Mouse (Mus musculus) limb, embryonic 11.5 days (tissue): Measurements from ENCODE around the gene Rbms1. TPM values are rescaled to one million over a fixed set of nuclear protein-coding genes. Genes with fewer than 3 reads are reported as not detected.

Source experiments
- ATAC-seq: fragments of 200-750 bp; cut with Nextera tagmentation; 2 replicates; pipeline ENCODE4 v1.8.0; 2017; ENCODE audit warnings: low read depth; ENCODE audit not compliant: insufficient number of reproducible peaks, low FRiP score, low TSS enrichment
- DNase-seq: peaks from one replicate; pipeline ENCODE4 v3.0.0-alpha.2; 2015; ENCODE audit warnings: low spot score
- H3K27ac ChIP-seq: fragments of 300-500 bp; sonication (generic); replicated peaks from 2 replicates; pipeline ENCODE4 v1.5.1; 2014; ENCODE audit warnings: low read depth, mild to moderate bottlenecking, low read length
- H3K27me3 ChIP-seq: fragments of 300-500 bp; sonication (generic); 2 replicates; pipeline ENCODE4 v1.6.1; 2014; ENCODE audit warnings: mild to moderate bottlenecking, low read length, mixed read lengths; ENCODE audit not compliant: control insufficient read depth, insufficient read depth
- H3K36me3 ChIP-seq: fragments of 300-500 bp; sonication (generic); 2 replicates; pipeline ENCODE4 v1.6.1; 2014; ENCODE audit warnings: mild to moderate bottlenecking, low read length, moderate library complexity, mixed read lengths; ENCODE audit not compliant: control insufficient read depth, insufficient read depth
- H3K4me1 ChIP-seq: fragments of 300-500 bp; sonication (generic); 2 replicates; pipeline ENCODE4 v1.6.1; 2014; ENCODE audit warnings: low read length, mixed read lengths; ENCODE audit not compliant: control insufficient read depth, insufficient read depth
- H3K4me2 ChIP-seq: fragments of 300-500 bp; sonication (generic); 2 replicates; pipeline ENCODE4 v1.6.1; 2014; ENCODE audit warnings: low read depth, mild to moderate bottlenecking, moderate library complexity; ENCODE audit not compliant: severe bottlenecking
- H3K4me3 ChIP-seq: fragments of 300-500 bp; sonication (generic); 2 replicates; pipeline ENCODE4 v1.5.1; 2014; ENCODE audit warnings: low read depth, low read length
- H3K9ac ChIP-seq: fragments of 300-500 bp; sonication (generic); 2 replicates; pipeline ENCODE4 v1.6.1; 2014; ENCODE audit warnings: mild to moderate bottlenecking, low read length
- H3K9me3 ChIP-seq: fragments of 300-500 bp; sonication (generic); 2 replicates; pipeline ENCODE4 v1.6.1; 2016; ENCODE audit warnings: low read length; ENCODE audit not compliant: control insufficient read depth
- WGBS: fragments of 180-500 bp; shearing (Covaris S2); extraction: QIAGEN DNeasy Blood & Tissue Kit; methylation state at CpG from one replicate; pipeline ENCODE4 v1.1.7; 2014; 5-methylcytosine and 5-hydroxymethylcytosine counted together
- polyA plus RNA-seq: library from polyadenylated mRNA; unstranded; fragments of >200 nt; fragmentation: Nextera tagmentation; extraction: Ambion mirVana; gene quantifications from 2 replicates; pipeline ENCODE4 v1.2.1, GENCODE M21; 2014

The Rbms1 gene
- polyA plus RNA-seq, 1 experiment from 2014 or later = 111 TPM

DNA sequence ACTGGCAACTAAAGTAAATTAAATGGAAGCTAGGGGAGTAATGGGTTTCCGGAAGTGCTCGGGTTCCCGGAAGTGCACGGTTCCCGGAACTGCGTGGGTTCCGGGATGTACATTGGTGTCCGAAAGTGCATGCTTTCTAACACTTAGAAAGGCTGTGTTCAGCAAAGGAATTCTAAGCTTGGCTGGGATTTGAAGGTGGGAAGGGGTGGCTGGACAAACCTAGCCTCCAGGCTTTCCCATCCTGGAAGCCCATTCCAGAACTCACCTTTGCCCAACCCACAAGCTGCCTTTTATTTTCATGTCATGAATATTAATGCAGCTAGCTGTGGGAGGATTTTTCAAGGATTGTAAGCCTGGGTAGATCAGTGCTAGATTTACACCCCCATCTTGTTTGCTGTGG lies 51.3 kb downstream of the Rbms1 start:
- Histone ChIP-seq H3K4me2 (no peak overlapping the region), H3K4me3 (no peak overlapping the region), H3K27ac (no peak overlapping the region), H3K27me3 (no peaks in the 10 kb centered on the region), H3K4me1 (peaks cover 17% of the 10 kb centered on the region), H3K9me3 (no peaks in the 10 kb centered on the region), H3K9ac (no peak overlapping the region), H3K36me3 (no peaks in the 10 kb centered on the region)
- WGBS = 85% methylated on average over 8 of the region's 8 CpGs
- no peak for DNase-seq
- ATAC-seq = no peak

DNA sequence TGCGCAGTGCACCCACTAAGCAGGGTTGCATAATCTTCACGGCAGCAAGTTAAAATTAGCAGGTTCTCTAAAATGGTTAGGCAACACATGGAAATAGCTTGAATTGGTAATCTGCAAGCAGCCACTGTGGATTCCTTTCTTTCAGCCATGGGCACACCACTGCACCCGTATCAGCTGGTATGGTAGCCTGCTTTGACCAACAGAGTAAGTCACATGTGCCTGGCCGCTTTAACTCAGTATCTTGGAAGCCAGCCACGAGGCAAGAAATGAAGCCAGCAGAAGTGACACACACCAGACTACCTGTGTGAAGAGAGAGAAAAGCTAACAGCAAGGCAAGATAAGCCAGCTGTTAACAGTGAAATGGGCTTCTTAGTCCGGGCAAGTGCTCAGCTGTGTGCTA lies 52.2 kb downstream of the Rbms1 start:
- DNase-seq = no peak
- no peak for ATAC-seq
- H3K27ac ChIP-seq = no peak overlapping the region
- no peak overlapping the region for H3K4me2 ChIP-seq
- WGBS = 66% methylated on average over 6 of the region's 6 CpGs
- no peak overlapping the region for H3K4me3 ChIP-seq
- H3K9ac ChIP-seq = no peak overlapping the region
- H3K36me3 ChIP-seq = no peaks in the 10 kb centered on the region
- H3K27me3 ChIP-seq = no peaks in the 10 kb centered on the region
- no peaks in the 10 kb centered on the region for H3K9me3 ChIP-seq
- peaks cover 17% of the 10 kb centered on the region for H3K4me1 ChIP-seq

DNA sequence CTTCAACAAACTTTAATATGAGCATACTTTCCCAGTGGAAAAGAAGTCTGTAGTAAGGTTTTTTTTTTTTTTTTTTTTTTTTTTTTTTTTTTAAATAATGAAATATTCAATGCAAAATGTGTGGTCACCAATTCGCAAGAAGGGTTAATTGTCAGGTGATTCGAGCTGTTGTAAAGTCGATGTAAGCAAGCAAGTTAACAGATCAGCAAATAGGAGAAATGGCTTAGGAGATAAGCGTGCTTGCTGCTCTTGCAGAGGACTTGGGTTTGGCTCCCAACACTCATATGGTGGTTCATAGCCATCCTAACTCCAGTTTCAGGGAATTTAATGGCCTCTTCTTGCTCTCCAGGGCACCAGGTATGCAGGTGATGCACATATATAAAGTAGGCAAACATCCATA lies 54.4 kb downstream of the Rbms1 start:
- WGBS = 87% methylated on average over 4 of the region's 4 CpGs
- H3K27ac ChIP-seq = no peak overlapping the region

DNA sequence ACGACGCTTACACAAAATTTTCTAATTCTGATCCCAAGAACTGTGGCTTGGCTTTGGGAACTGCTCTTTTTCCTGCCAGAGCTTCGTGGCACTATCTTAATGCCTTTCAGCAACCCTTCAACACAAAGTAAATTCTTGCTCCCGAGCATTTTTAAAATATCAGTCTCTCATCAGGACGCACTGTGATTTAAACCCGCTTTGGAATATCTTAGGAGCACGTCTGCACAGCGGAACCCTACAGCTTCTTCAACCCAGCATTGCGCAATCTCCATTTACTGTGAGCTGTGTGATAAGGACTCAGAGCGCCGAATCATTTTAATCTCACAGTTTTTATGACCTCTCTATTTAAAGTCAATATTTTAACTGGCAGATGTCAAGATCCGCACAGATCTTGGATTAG lies 54.9 kb downstream of the Rbms1 start:
- peaks cover 7% of the 10 kb centered on the region for H3K4me1 ChIP-seq
- ATAC-seq (no peak), DNase-seq (no peak)
- no peak overlapping the region for H3K9ac ChIP-seq
- H3K27ac ChIP-seq = no peak overlapping the region
- H3K9me3 ChIP-seq = no peaks in the 10 kb centered on the region
- H3K4me2 ChIP-seq = no peak overlapping the region
- 92% methylated on average over 12 of the region's 12 CpGs for WGBS
- no peak overlapping the region for H3K4me3 ChIP-seq
- H3K27me3 ChIP-seq = no peaks in the 10 kb centered on the region
- H3K36me3 ChIP-seq = no peaks in the 10 kb centered on the region

More for the DNA sequence above, 54.4 kb downstream of the Rbms1 start:
- H3K27me3 ChIP-seq = no peaks in the 10 kb centered on the region
- H3K4me1 ChIP-seq = peaks cover 11% of the 10 kb centered on the region
- no peaks in the 10 kb centered on the region for H3K9me3 ChIP-seq
- no peaks in the 10 kb centered on the region for H3K36me3 ChIP-seq
- no peak overlapping the region for H3K4me3 ChIP-seq
- no peak overlapping the region for H3K4me2 ChIP-seq
- H3K9ac ChIP-seq = no peak overlapping the region
- no peak for DNase-seq
- no peak for ATAC-seq

DNA sequence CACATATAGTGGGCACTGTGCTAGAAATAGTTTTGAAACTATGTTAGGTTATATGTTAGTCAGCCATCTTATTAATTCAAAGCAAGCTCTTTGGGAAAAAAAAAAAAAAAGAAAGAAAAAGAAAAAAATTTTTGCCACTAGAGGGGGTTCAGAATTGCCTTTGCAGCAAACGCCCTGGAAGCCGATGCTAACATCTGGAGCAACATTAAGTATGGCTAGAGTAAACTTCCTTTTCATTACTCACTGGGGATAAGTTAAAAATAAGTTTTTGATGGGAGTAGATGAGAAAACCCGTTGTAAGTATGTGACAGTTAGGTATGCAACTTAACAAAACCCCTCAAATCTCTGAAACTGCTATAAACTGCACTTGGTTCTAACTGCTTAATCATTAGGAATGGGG lies 57.7 kb downstream of the Rbms1 start:
- Histone ChIP-seq H3K27ac (no peak overlapping the region), H3K4me2 (no peak overlapping the region), H3K9ac (no peak overlapping the region), H3K36me3 (no peaks in the 10 kb centered on the region), H3K27me3 (no peaks in the 10 kb centered on the region), H3K9me3 (no peaks in the 10 kb centered on the region), H3K4me1 (no peaks in the 10 kb centered on the region), H3K4me3 (no peak overlapping the region)
- ATAC-seq (no peak), DNase-seq (no peak)
- WGBS = 19% methylated on average over 3 of the region's 3 CpGs

DNA sequence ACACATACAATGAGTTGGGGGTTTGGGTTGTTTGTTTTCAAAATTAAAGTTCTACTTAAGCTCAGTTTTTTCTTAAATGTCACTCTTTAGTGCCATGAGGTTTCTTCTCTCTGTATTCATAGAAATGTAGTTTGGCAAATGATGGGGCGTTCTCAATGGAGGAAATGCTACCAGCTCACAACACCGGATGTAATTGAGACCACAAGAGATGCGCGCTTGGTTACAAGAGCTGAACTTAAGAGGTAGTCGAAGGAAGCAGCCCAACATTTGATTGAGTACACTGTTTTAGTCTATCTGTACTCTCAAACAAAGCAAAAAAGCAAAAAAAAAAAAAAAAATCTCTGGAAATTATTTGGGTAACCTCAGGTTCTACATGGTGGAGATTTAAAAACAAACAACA lies 58.9 kb downstream of the Rbms1 start:
- Histone ChIP-seq H3K9ac (no peak overlapping the region), H3K4me1 (no peaks in the 10 kb centered on the region), H3K27me3 (no peaks in the 10 kb centered on the region), H3K4me3 (no peak overlapping the region), H3K36me3 (no peaks in the 10 kb centered on the region), H3K4me2 (no peak overlapping the region), H3K9me3 (no peaks in the 10 kb centered on the region), H3K27ac (no peak overlapping the region)
- ATAC-seq = no peak
- DNase-seq = no peak
- WGBS = 88% methylated on average over 5 of the region's 5 CpGs

DNA sequence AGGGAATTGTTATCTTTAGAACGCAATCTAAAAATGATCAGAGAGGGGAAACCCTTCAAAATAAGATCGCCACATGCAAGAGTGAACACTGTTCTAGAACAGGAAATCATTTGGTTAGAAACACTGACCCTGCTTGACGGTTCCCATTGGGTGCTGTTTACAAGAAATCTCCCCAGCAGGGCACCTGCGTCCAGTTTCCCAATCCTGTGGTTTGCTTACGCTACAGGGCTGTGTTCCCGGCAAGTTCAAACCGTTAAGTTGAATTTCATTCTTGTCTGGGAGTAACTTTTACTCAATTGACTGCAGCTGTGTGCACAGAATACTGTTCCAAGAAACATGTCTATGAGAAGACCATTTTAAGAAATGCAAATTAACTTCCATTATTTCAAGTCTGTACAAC lies 59.5 kb downstream of the Rbms1 start:
- H3K9ac ChIP-seq = no peak overlapping the region
- no peak overlapping the region for H3K4me2 ChIP-seq
- no peaks in the 10 kb centered on the region for H3K9me3 ChIP-seq
- 62% methylated on average over 7 of the region's 7 CpGs for WGBS
- no peak overlapping the region for H3K4me3 ChIP-seq
- H3K36me3 ChIP-seq = no peaks in the 10 kb centered on the region
- ATAC-seq (no peak), DNase-seq (no peak)
- no peak overlapping the region for H3K27ac ChIP-seq
- H3K4me1 ChIP-seq = no peaks in the 10 kb centered on the region
- no peaks in the 10 kb centered on the region for H3K27me3 ChIP-seq

DNA sequence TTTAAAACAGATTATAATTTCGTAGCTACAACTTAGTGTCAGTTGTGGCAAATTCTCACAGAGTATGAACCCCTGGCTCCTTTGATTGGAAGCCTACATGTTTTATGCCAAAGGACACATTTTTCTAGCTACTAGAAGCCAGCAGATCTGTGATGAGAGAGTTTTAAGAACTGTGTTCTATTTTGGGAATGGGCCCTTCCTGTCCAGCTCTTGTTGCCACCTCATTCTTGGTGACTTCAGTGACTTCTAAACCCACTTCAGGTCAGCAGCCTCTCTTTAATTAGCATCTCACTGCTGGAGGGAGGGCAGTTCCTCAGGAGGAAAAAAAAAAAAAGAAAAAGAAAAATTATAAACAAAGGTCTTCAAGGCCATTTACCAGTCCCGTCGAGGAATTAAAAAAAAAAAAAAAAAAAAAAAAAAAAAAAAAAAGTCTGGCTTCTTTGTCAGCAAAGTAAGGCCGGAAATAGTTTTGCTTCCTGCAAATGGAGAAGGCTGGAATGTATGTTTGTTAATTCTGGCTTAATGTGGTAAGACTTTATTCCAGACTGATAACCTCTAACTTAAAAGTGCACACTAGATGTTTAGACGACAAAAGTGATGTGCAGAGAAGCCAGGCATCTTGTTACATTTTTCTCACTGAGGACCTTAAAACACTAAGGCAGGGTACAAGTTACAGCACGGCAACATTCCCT lies 60.4 kb downstream of the Rbms1 start:
- Histone ChIP-seq H3K27ac (no peak overlapping the region), H3K27me3 (no peaks in the 10 kb centered on the region), H3K9ac (no peak overlapping the region), H3K4me1 (no peaks in the 10 kb centered on the region), H3K4me2 (no peak overlapping the region), H3K9me3 (no peaks in the 10 kb centered on the region), H3K4me3 (no peak overlapping the region), H3K36me3 (no peaks in the 10 kb centered on the region)
- ATAC-seq (no peak), DNase-seq (no peak)
- WGBS = 67% methylated on average over 6 of the region's 6 CpGs

DNA sequence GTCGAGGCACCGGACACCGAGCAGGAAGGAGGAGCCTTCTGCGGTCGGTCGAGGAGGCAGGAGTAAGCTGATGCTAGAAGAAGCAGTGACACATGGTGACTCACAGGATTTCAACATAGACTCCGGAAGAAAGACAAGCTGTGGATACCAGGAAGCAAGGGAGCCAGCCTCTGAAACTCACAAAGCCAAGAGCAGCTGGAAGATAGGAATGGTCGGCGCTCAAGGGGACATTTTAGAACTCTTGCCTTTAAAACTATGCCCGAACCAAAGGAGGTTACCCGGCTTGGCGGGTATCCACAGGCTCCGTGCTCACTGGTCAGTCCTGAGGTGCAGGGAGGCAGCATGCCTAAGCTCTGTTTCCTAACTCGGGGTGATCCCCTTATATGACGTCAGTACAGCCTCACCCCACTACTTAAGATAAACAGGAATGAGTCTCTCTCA lies 61.5 kb downstream of the Rbms1 start:
- Histone ChIP-seq H3K36me3 (no peaks in the 10 kb centered on the region), H3K27me3 (no peaks in the 10 kb centered on the region), H3K4me3 (no peak overlapping the region), H3K9me3 (no peaks in the 10 kb centered on the region), H3K4me2 (no peak overlapping the region), H3K27ac (no peak overlapping the region), H3K4me1 (no peaks in the 10 kb centered on the region), H3K9ac (no peak overlapping the region)
- WGBS = 82% methylated on average over 15 of the region's 15 CpGs
- no peak for ATAC-seq
- no peak for DNase-seq
